Mouse (Mus musculus): ENCODE data around the gene Lrrc49.

Lrrc49 gene

DNA sequence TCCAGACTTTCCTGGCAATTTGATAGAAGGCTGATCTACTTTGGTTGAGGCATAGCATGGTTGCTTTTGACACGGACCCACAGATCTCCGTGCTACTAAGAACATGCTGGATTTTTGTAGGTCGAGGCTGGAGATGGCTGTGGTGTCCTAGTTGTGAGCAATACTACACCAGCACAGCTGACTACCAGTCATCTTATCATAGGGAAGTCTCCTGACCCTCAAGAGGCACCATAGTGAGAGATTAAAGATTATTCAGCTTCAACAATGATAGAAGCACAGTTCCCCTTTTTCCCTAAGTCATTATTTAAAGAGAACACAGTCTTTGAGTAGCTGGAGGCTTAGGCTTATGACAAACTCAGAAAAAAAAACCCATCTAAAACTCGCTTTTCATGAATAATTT is 87.7 kb downstream of the Lrrc49 start:
- no peak for DNase-seq (ENCODE audit: low spot score in 2 of 2)

DNA sequence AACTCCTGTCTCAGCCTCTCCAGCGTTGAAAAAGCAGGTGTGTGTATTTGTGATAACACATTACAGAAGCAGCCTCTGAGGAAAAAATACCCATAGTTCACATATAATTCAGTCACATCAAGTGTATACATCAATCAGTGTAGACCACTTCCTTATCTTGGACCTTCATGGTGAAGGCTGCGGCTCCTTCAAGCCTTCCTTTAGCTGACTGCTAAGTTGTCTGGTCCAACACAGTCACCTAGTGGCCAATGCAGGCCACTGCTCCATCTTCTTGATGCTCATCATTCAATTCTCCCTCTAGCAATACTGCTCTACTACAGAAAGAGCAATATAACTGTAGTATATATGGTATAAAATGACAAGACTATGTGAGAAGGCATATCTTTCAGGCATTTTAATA is 88.5 kb downstream of the Lrrc49 start:
- DNase-seq (ENCODE audit: low spot score in 2 of 2): peak in 1 of 2 experiments; percentile 35

DNA sequence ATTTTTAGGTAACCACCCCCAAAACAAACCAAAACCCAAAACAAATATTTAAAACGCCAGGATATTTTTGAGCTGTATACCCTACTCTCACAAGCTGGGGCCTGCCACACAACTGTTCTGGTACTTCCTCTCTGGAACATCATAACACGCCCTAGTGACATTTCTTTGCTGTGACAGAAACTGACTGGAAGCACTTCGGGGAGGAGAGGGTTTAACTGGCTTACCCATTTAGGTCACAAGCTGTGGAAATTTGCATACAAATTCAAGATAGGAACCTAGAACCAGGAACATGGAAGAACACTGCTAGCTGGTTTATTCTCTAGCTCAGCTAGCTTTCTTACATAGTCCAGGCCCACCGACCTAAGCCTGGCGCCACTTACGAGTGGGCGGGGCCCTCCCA is 92.6 kb downstream of the Lrrc49 start:
- no peak for DNase-seq (ENCODE audit: low spot score in 2 of 2)

DNA sequence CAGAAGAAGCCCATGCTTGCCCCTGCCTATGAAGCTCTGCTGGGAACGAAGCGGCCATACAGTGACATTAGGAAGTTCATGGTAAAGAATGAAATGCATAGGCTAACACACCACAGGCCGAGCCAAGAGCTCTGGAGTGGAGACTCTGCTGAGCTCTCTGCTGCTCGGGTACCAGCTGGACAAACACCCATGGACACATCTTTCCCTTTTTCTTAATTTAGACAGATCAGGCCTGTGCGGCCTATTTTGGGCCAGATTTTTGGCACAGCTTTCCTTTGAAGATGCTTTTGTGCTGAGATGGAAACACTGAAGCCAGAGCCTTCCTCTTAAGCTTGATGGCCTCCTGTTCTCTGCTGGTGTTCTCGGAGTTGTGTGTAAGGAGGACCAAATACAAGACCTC is 95.0 kb downstream of the Lrrc49 start:
- peak; percentile 11 to 47 for DNase-seq (ENCODE audit: low spot score in 2 of 2)

DNA sequence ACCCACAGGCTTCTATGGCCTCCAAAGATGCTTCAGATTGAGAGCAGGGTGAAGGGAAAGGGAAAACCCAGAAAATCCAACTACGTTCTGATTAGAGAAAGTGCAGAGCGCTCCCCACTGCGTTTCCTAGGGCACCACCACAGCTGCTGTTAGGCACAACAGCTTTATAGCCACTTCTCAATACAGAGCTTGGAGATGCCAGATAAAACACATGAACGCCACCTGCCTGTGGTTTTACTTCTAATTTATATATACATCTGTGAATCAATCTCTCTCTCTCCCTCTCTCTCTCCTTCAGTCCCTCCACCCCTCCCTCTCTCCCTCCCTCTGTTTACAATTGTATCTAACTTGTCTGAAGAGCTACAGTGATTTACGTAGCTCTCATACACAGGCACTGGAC is 95.6 kb downstream of the Lrrc49 start:
- no peak for DNase-seq (ENCODE audit: low spot score in 2 of 2)

DNA sequence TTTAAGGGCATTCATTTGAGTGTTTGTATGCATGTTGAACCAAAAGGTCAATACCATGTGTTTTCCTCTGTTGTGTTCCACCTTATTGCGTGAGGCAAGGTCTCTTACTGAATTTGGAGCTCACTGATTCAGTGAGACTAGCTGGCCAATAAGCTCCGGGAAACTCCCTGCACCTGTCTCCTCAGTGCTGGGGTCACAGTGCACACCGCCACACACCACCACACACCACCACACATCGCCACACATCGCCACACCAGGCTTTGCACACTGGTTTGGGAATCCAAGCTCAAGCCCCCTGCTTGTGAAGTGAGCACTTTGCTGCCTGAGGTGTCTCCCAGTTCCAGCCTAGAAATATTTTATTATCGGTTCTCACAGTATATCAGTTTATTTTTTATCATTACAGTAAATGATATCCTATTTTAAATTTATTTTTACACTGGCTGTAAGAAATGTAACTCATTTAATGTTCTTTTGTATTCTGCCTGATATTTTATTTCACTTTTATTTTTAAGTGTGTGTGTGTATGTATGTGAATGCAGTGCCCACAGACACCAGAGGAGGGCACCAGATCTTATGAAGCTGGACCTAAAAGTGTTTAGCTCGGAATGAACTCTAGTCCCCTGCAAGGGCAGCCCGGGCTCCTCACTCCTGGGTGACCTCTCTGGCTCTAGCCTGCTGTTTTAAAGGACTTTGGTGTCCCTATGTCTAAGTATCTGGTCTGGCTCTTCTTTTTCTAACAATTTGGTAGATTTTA is 96.9 kb downstream of the Lrrc49 start:
- no peak for DNase-seq (ENCODE audit: low spot score in 2 of 2)

DNA sequence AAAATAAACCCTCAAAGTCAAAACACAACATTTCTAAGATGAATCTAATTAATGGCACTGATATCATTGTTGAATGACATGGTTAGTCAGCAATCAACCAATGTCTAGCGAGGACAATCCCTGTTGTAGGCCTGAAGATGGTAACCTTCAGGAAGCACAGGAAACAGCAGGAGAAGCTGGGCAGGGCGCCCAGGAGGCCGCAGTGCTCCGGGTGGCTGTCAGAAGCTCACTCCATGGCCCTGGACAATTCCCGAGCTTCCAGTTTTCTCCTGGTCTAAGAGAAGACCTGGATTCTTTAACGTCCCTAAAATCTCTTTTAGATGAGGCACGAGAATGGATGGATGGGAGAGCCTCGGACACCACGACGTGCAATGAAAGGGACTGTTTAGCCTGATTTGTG is 99.0 kb downstream of the Lrrc49 start:
- DNase-seq (ENCODE audit: low spot score in 2 of 2): no peak

DNA sequence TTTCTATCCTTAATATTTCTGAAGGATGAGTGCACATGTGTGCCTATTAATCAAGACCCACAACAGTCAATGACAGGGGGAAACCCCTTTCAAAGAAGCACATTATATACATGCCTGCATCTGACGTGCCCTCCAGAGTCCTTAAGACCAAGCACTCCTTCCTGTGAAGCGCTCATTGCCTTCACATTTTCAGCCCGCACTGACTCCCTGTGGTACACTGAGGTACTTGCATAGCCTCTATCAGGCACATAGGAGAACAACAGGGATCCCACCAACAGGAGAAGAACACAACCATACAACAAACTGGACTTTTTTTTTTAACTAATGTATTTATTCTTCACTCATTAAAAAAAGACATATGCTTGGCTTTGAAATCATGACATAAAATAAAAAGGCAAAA is 101.0 kb downstream of the Lrrc49 start:
- DNase-seq (ENCODE audit: low spot score in 2 of 2): no peak

DNA sequence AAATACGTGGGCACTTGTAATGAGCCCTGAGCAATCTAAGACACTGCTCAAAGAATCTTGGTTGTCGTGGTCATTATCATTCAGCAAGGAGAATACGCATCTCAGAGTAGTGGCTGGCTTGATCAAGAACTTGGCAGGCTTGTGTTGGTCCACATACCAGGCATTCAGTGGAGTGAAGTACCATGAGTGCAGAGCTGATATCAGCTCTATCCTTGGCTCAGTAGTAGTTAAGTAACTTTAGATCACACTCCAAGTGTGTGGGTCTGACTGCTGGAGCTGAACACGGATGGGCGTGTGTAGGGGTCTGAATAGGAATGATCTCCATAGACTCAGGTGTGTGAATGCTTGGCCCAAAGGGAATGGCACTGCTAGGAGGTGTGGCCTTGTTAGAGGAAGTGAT is 102.8 kb downstream of the Lrrc49 start:
- DNase-seq (ENCODE audit: low spot score in 2 of 2): no peak

DNA sequence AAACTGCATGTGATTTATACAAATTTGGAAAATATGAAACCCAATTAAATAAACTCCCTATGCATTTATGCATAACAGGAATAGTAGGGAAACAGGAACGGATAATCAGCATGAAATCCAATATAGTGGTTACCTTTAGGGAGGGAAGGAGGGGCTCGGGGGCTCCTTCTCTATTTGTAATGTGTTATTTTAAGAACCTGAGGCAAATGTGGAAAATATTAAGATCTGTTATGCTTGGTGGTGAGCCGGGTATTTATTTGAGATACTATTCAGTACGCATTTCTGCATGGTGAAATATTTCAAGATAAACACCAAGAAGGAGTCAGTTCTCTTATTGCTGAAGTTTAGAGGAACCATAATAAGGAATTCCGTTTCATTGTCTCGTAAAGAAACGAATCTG is 105.4 kb downstream of the Lrrc49 start:
- DNase-seq (ENCODE audit: low spot score in 2 of 2): no peak

DNA sequence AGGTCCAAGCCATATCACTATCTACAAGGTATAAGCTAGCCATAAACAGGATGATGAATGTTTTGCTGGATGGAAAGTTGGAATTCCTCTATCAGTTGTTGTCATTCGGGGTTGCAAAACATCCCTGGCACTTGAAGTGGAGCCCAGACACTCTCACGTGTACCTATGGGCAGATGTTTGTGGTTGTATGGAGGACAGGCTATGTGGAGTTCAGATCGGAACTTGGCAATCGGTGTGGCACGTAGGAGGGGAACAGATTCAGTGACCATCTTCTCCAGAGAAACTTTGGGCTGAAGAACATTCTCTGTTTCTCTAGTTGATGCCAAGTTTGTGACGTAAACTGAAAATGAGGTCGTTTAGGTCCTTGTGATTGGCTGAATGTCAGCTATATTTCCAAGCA is 114.9 kb downstream of the Lrrc49 start:
- no peak for DNase-seq (ENCODE audit: low spot score in 2 of 2)

DNA sequence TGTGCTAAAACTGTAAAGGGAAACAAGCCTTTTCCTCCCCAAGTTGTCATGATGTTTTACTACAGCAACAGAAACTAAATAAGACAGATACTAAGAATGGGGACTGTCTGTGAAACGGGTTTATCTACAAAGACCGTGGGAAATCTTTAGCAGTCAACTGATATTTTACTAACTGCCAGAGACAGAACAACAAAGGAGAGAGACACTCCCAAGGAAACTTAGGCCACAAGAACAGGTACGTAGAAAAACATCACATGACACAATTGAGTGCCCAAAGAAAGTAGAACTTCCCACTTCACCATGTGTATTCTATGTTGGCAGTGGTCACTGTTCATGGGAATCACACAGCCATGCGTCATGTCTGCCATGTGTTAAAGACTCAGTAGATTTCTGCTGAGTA is 116.2 kb downstream of the Lrrc49 start:
- DNase-seq (ENCODE audit: low spot score in 2 of 2): no peak

DNA sequence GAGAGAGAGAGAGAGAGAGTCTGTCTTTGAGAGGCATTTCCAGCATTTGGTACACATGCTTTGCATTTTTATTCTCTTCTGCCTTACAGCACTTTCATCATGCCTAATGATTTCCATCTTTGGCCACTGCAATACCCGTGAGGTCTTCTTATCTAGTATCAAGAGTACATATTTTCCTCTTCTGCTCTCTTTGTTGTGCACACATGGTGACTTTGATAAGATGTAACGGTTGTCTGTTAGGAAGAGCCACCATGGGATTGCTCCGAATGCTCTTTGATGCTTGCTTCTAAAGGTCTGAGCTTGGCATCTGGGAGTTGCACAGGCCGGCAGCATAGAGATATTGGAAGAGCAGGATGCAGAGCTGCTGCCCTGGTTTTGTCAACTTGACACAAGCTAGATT is 116.9 kb downstream of the Lrrc49 start:
- no peak for DNase-seq (ENCODE audit: low spot score in 2 of 2)

DNA sequence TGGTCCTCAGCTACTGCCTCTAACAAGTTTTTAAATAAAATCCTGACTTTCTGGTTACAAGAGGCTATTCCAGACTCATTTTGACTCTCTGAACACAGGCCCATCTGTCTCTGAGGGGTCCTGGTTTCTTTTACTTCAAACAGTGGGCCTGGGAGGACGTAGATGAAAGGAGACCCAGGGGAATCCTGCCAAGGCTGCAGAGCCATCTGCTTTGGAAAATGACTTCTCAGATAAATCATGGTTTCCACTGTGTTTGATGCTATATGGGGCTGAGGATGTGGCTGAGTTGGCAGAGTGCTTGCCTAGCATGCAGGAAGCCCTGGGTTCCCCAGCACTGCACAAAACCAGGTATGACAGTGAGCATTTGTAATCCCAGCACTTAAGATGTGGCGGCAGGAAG is 118.6 kb downstream of the Lrrc49 start:
- DNase-seq (ENCODE audit: low spot score in 2 of 2): no peak

DNA sequence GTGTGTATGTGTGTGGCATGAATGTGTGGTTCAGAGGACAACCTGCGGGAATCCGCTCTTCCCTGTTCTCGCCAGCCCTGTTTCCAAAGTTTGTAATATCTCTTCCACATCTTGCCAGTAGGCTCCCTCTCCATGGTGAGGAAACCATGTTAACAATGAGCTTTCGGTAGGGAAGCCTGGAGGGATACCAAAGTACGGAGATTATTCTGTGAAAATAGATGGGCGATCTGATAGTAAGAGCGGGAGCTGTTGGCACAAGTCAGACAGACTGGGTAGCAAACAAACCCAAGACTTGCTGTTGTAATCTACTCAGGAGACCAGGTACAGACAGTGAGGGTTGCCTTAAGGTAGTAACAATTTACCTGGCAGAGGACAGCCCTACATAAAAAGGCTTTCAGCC is 124.1 kb downstream of the Lrrc49 start:
- no peak for DNase-seq (ENCODE audit: low spot score in 2 of 2)

DNA sequence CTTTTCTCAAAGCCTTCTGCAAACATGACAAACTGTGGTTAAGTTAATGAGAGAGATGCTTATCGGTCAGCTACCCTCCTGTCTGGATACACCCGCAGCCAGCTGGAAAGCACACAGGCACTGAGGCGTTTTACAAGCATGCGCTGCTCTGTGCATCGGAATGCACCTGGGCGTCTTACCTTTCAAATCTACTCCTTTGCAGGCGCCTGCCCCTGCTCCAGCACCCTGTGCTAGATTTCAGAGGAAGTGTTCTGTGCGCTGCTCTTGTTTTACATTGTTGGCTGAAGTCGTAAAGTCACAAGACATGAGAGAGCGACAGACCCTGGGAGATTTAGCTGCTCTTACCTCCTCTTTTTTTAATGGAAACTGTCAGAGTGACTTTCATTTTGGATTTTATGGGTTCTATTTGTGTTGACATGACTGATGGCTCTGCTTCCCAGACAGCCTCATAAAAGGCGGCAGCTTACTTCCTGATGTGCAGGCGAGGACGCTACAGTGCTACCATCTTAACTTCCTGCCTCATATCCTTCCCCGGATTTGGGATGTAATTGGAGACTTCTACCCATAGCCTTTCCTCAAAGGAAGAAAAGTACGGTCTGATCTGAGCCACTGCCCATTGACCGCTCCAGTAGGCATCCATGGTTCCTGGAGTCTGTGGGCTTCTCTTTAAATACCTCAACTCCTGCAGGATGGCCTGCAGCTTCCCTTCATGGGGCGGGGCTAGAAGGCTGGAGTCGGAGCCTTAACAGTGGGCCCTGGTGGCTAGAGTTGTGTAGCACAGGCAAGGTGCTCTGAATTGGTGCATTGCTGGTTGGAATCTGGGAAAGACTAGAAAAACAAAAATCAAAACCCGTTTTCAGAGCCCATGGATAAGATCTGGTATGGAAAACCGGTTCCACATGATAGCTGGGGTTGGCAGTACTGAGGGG is 125.3 kb downstream of the Lrrc49 start:
- no peak for DNase-seq (ENCODE audit: low spot score in 2 of 2)

DNA sequence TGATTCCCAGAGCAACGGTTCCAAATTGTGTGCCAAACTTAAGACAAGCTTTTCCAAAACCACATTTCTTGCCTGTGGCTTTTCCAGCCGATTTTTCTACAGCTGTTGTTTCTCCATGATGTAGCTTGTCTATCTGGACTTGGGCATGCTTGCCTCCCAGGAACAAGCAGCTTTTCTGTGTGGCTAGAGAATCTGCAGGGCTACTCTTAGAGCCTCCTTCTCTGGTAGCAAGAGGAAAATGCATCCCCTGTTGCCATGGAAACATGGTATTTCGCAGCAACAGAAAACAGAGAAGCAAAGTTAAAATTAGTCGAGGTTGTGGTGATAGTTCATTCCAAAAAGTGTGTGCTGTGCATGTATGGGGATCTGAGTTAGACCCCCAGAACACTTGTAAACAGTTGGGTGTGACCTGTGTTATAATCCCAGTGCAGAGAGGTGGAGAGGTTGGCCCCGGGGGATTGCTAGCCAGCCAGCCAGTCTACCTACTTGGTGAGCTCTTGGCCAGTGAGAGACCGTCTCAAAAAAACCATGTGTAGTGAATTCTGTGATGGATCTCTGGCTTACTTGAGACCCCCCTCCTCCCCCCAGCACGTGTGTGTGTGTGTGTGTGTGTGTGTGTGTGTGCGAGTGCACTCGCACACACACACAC is 126.2 kb downstream of the Lrrc49 start:
- DNase-seq (ENCODE audit: low spot score in 2 of 2): peak in 1 of 2 experiments; percentile 61

DNA sequence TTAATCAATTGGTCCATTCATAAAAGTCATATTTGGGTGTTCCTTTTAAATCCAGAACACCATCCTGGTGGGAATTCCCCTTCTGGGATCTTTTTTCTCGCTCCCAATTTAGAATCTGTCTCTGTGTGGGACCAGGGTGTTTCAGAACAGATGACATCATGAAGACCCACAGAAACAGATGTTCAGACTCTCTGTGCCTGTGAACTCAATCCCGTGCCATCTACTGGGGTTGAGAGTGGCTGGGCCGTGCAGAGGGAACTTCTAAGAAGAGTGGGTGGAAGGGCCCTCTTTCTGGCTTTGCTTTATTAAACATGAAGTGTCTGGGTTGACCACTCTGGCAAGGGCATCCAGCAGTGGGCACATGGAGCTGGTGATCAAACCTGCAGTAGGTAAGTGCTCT is 129.5 kb downstream of the Lrrc49 start:
- DNase-seq (ENCODE audit: low spot score in 2 of 2): no peak

DNA sequence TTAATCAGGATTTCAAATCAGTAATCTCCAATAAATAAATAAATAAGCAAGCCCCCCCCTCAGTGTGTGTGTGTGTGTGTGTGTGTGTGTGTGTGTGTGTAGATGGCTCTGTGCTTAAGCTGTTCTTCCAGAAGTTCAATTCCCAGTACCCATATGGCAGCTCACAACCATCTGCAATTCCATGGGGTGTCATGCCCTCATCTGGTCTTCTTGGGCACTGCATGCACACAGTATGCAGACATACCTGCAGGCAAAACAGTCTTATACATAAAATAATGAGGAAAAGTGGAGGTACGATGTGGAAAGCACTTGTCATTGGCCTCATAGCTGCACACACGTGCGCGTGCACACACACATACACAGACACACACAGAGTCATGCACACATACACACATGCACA is 136.7 kb downstream of the Lrrc49 start:
- DNase-seq (ENCODE audit: low spot score in 2 of 2): no peak

DNA sequence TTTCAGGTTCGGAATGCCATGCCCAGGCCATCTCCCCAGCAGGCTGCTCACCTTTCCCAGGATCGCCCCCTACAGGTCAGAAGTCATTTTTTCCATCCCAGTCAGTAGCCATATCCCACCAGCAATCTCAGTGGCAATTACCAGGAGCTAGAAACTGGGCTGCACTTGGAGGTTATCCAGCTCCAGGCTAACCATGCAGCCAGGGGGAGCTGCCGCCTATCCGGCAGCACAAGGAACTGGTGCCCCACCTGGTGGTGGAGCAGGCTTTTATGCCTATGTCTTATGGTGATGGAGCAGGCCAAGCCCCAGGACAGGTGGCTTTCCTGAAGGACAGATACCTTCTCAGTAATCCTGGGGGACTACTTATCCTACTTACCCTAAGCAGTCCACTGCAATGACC is 139.8 kb downstream of the Lrrc49 start:
- peak in 1 of 2 experiments; percentile 34 for DNase-seq (ENCODE audit: low spot score in 2 of 2)

DNA sequence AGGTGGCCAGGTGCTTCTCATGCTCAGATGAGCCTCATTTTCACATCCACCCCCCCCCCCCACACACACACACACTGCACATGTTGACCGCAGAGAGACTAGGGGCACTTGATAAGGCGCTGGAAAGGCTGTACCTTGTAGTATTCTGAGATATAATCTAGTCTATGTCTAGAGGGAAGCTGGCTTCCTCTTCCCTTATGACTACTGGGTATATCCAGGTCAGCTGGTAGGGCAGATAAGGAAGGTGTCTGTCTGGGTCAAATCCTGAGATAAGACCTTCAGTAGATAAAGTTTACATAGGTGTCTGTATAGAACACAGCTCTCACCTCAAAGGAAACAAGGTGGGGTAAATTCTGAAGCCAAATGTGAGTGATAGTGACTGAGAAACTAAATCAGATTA is 141.8 kb downstream of the Lrrc49 start:
- no peak for DNase-seq (ENCODE audit: low spot score in 2 of 2)

DNA sequence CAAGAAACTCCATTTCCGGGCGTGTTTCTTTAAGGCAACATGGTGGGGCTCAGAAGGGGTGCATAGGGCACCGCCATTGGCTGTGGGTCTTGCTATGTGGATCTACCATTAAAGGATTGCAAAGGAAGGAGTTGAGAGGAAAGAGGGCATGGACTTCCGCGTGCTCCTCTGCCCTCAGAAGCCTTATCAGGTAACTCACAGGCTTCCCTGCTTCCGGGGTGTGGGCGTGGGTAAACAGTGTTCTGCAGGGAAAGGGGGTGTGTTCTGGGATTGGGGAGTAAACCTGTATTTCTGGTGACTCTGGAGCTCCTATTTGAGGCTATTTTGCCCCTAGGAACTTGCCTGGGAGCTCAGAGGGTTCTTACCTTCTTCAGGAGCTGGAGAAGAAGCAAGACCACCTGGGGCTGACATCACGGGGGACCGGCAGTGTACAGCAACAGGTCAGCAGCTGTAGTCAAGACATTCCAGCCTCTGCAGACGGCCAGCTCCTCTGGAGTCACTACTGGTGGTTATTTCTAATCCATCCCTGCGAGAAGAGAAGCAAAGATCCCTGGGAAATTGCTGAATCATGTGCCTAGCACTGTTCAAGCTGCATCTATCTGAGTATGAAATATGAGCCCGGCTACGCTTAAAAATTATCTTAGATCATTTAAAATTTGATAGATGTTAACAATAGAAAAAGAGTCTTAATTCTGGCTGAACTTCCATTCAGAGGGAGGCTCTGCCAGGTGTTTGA is 142.4 kb downstream of the Lrrc49 start:
- DNase-seq (ENCODE audit: low spot score in 2 of 2): no peak
